ENCODE assay signal across 7 mouse cellular contexts in genomic region chr16:56036501-56036900, GRCm38 (mm10). TPM values are rescaled to one million over a fixed set of nuclear protein-coding genes. Genes with fewer than 3 reads are reported as not detected.
A peak's percentile ranks its signal among the peaks of the same experiment; 100 is the strongest.
DNase-seq lines count a peak whose midpoint lies in the region; ATAC-seq and TF ChIP-seq lines count a peak whose summit lies in the region.

No protein-coding gene starts in this region.

- TF ChIP-seq POLR2A in spleen, adult 2 months (IDR thresholded peaks at IDR 0.05; ENCODE audit: low read depth, low read length) = no peak

- 52% methylated on average over 6 of the region's 6 CpGs for WGBS in spleen, adult 2 months
- WGBS in embryonic facial prominence, embryonic 15.5 days = 57% methylated on average over 6 of the region's 6 CpGs
- 69% methylated on average over 6 of the region's 6 CpGs for WGBS in limb, embryonic 13.5 days

- H3K27me3 ChIP-seq in spleen, adult 2 months (ENCODE audit: control insufficient read depth, insufficient read depth, low read length) = no peaks in the 10 kb centered on the region
- H3K27me3 ChIP-seq in embryonic facial prominence, embryonic 15.5 days = no peaks in the 10 kb centered on the region
- no peaks in the 10 kb centered on the region for H3K27me3 ChIP-seq in limb, embryonic 13.5 days

- no peak for TF ChIP-seq CTCF in spleen, adult 2 months (IDR thresholded peaks at IDR 0.05; ENCODE audit: extremely low read depth, insufficient read depth, insufficient read length, insufficient replicate concordance)

- H3K4me2 ChIP-seq in embryonic facial prominence, embryonic 15.5 days (replicated peaks) = peak overlapping the region; percentile 57
- peak overlapping the region; percentile 79 for H3K4me2 ChIP-seq in limb, embryonic 13.5 days (replicated peaks)

- H3K36me3 ChIP-seq in spleen, adult 2 months (ENCODE audit: control insufficient read depth, insufficient read depth, low read length) = peaks cover 6% of the 10 kb centered on the region; the same call in 1 of the 2 replicates
- H3K36me3 ChIP-seq in embryonic facial prominence, embryonic 15.5 days = peaks cover 23% of the 10 kb centered on the region
- H3K36me3 ChIP-seq in limb, embryonic 13.5 days = peaks cover 31% of the 10 kb centered on the region

- ATAC-seq in embryonic facial prominence, embryonic 15.5 days (ENCODE audit: insufficient number of reproducible peaks, low FRiP score, low TSS enrichment, low read depth) = no peak
- ATAC-seq in limb, embryonic 13.5 days (ENCODE audit: low FRiP score, low read depth) = no peak

- DNase-seq in spleen, adult 2 months (ENCODE audit: low read depth in 1 of 2, low spot score in 2 of 2) = no peak
- DNase-seq in spleen, postnatal 36 days (ENCODE audit: low spot score in 2 of 2) = no peak
- DNase-seq in testis, postnatal 14 days (ENCODE audit: low spot score) = peak; percentile 2
- DNase-seq in cerebellum, postnatal 4 days (ENCODE audit: low spot score in 2 of 2) = no peak
- no peak for DNase-seq in layer of hippocampus, adult 8-10 months (ENCODE audit: low spot score in 2 of 2)

- H3K4me1 ChIP-seq in spleen, adult 2 months (ENCODE audit: control insufficient read depth, insufficient read depth, insufficient read length) = peaks cover 4% of the 10 kb centered on the region
- peaks cover 16% of the 10 kb centered on the region for H3K4me1 ChIP-seq in embryonic facial prominence, embryonic 15.5 days
- H3K4me1 ChIP-seq in limb, embryonic 13.5 days = peaks cover 15% of the 10 kb centered on the region

- no peak overlapping the region for H3K27ac ChIP-seq in spleen, adult 2 months (ENCODE audit: insufficient read depth, low read length)
- H3K27ac ChIP-seq in embryonic facial prominence, embryonic 15.5 days (replicated peaks) = no peak overlapping the region
- H3K27ac ChIP-seq in limb, embryonic 13.5 days = no peak overlapping the region

- H3K9ac ChIP-seq in embryonic facial prominence, embryonic 15.5 days = peak overlapping the region; percentile 88; the same call in 1 of the 2 replicates
- H3K9ac ChIP-seq in limb, embryonic 13.5 days = peak overlapping the region; percentile 92

- no peaks in the 10 kb centered on the region for H3K9me3 ChIP-seq in embryonic facial prominence, embryonic 15.5 days (replicated peaks)
- H3K9me3 ChIP-seq in limb, embryonic 13.5 days = no peaks in the 10 kb centered on the region

- peak overlapping the region; percentile 30; the same call in 1 of the 2 replicates for H3K4me3 ChIP-seq in spleen, adult 2 months (ENCODE audit: extremely low read depth, insufficient read depth, insufficient read length)
- peak overlapping the region; percentile 91 for H3K4me3 ChIP-seq in embryonic facial prominence, embryonic 15.5 days (replicated peaks)
- H3K4me3 ChIP-seq in limb, embryonic 13.5 days = peak overlapping the region; percentile 87

RNA-seq across cellular contexts. Expression of gene Trmt10c, which starts 1.1 kb away (rescaled TPM):
- polyA plus RNA-seq in spleen, adult 2 months (2012; rRNA removed) = 2.6 and 3.1 TPM in 2 replicates
- 22.0 and 23.0 TPM in 2 replicates for polyA plus RNA-seq in embryonic facial prominence, embryonic 15.5 days (2015; fragmentation: Nextera tagmentation; extraction: Ambion mirVana)
- polyA plus RNA-seq in limb, embryonic 13.5 days (2015; fragmentation: Nextera tagmentation; extraction: Ambion mirVana) = 28.0 and 28.6 TPM in 2 replicates
- total RNA-seq in layer of hippocampus, adult 8-10 months (2022) = 10 to 100 TPM in 3 of 4 experiments, 1 to 10 TPM in 1; 7.8 to 10.6 (median 10.1) TPM

RNA-seq across cellular contexts. Expression of gene Pcnp, which starts 7.0 kb away (rescaled TPM):
- polyA plus RNA-seq in spleen, adult 2 months (2012; rRNA removed) = 5.6 and 7.3 TPM in 2 replicates
- polyA plus RNA-seq in embryonic facial prominence, embryonic 15.5 days (2015; fragmentation: Nextera tagmentation; extraction: Ambion mirVana) = 211 and 218 TPM in 2 replicates
- polyA plus RNA-seq in limb, embryonic 13.5 days (2015; fragmentation: Nextera tagmentation; extraction: Ambion mirVana) = 264 and 269 TPM in 2 replicates
- total RNA-seq in layer of hippocampus, adult 8-10 months (2022) = 100 to 1,000 TPM; 165 to 177 (median 172) TPM

RNA-seq across cellular contexts. Expression of gene Senp7, which starts 11.6 kb away (rescaled TPM):
- 2.9 and 3.6 TPM in 2 replicates for polyA plus RNA-seq in spleen, adult 2 months (2012; rRNA removed)
- polyA plus RNA-seq in embryonic facial prominence, embryonic 15.5 days (2015; fragmentation: Nextera tagmentation; extraction: Ambion mirVana) = 29.9 and 33.1 TPM in 2 replicates
- 46.6 and 47.5 TPM in 2 replicates for polyA plus RNA-seq in limb, embryonic 13.5 days (2015; fragmentation: Nextera tagmentation; extraction: Ambion mirVana)
- 10 to 100 TPM; 46.4 to 57.0 (median 52.0) TPM for total RNA-seq in layer of hippocampus, adult 8-10 months (2022)

Comparison
In these comparisons a context has a peak if more than half of its experiments do, and no peak if none do; other contexts are left out.
1. H3K4me3 ChIP-seq: peak in every context shown above with its lines; median percentile 91 in embryonic facial prominence, embryonic 15.5 days; 87 in limb, embryonic 13.5 days; 30 in spleen, adult 2 months.
2. RNA of gene Pcnp, which starts 7.0 kb away (polyA plus RNA-seq): 264 to 269 TPM in limb, embryonic 13.5 days and 211 to 218 TPM in embryonic facial prominence, embryonic 15.5 days; 5.6 to 7.3 TPM in spleen, adult 2 months; every median in the first group is over 10 times any median in the second.